Mouse (Mus musculus): Measurements from ENCODE around the gene Nr1i2. TPM values are rescaled to one million over a fixed set of nuclear protein-coding genes. Genes with fewer than 3 reads are reported as not detected.

Gene Nr1i2
- polyA plus RNA-seq, 3 experiments from 2014 or later = not detected

Other genes with a start within 250 kb of the Nr1i2 start
- 10 to 100 TPM; 50.3 to 61.0 (median 56.8) TPM for gene Gsk3b, start 205.8 kb downstream of the Nr1i2 start, polyA plus RNA-seq (2017; shearing (Covaris generic))
- gene Maats1, start 47.3 kb upstream of the Nr1i2 start, polyA plus RNA-seq (2017; shearing (Covaris generic)) = under 1 TPM in 1 of 3 experiments, not detected in 2; 0.19 TPM
- 100 to 1,000 TPM; 213 to 395 (median 300) TPM for gene Cox17, start 52.2 kb upstream of the Nr1i2 start, polyA plus RNA-seq (2017; shearing (Covaris generic))
- gene Gm21987, start 52.2 kb upstream of the Nr1i2 start, polyA plus RNA-seq (2017; shearing (Covaris generic)) = not detected
- 10 to 100 TPM in 1 of 3 experiments, 1 to 10 TPM in 1, under 1 TPM in 1; 0.95 to 10.3 (median 2.3) TPM for gene Popdc2, start 67.4 kb upstream of the Nr1i2 start, polyA plus RNA-seq (2017; shearing (Covaris generic))
- under 1 TPM in 1 of 3 experiments, not detected in 2; 0.30 TPM for gene Pla1a, start 138.3 kb upstream of the Nr1i2 start, polyA plus RNA-seq (2017; shearing (Covaris generic))
- gene Adprh, start 157.9 kb upstream of the Nr1i2 start, polyA plus RNA-seq (2017; shearing (Covaris generic)) = 10 to 100 TPM; 43.1 to 93.7 (median 71.8) TPM
- 10 to 100 TPM in 1 of 3 experiments, 1 to 10 TPM in 2; 2.6 to 12.9 (median 3.8) TPM for gene Cd80, start 160.7 kb upstream of the Nr1i2 start, polyA plus RNA-seq (2017; shearing (Covaris generic))
- gene Timmdc1, start 227.8 kb upstream of the Nr1i2 start, polyA plus RNA-seq (2017; shearing (Covaris generic)) = 10 to 100 TPM; 10.1 to 18.5 (median 14.4) TPM